Mouse (Mus musculus) limb, embryonic 10.5 days (tissue): Measurements from ENCODE around the gene S100pbp. TPM values are rescaled to one million over a fixed set of nuclear protein-coding genes. Genes with fewer than 3 reads are reported as not detected.
"Not testable (repeated sequence)": the region's sequence is repeated elsewhere in the genome, so short reads cannot be mapped to it uniquely, and the experiment has no call there.

Source experiments
- DNase-seq: peaks from one replicate; pipeline ENCODE4 v3.0.0-alpha.2; 2017; ENCODE audit warnings: low spot score
- H3K27ac ChIP-seq: fragments of 300-500 bp; sonication (generic); 2 replicates; pipeline ENCODE4 v1.5.1; 2016; ENCODE audit warnings: mild to moderate bottlenecking
- H3K27me3 ChIP-seq: fragments of 300-500 bp; sonication (generic); 2 replicates; pipeline ENCODE4 v1.6.1; 2016; ENCODE audit warnings: low read depth, mild to moderate bottlenecking; ENCODE audit not compliant: poor library complexity, severe bottlenecking
- H3K36me3 ChIP-seq: fragments of 300-500 bp; sonication (generic); 2 replicates; pipeline ENCODE4 v1.6.1; 2016; ENCODE audit warnings: mild to moderate bottlenecking, moderate library complexity
- H3K4me1 ChIP-seq: fragments of 300-500 bp; sonication (generic); 2 replicates; pipeline ENCODE4 v1.6.1; 2016
- H3K4me3 ChIP-seq: fragments of 300-500 bp; sonication (generic); 2 replicates; pipeline ENCODE4 v1.5.1; 2016; ENCODE audit warnings: mild to moderate bottlenecking, moderate library complexity
- H3K9me3 ChIP-seq: fragments of 300-500 bp; sonication (generic); replicated peaks from 2 replicates; pipeline ENCODE4 v1.6.1; 2016; ENCODE audit warnings: mild to moderate bottlenecking
- WGBS: fragments of 180-500 bp; shearing (Covaris S2); methylation state at CpG from one replicate; pipeline ENCODE4 v1.1.7; 2016; 5-methylcytosine and 5-hydroxymethylcytosine counted together
- polyA plus RNA-seq: library from polyadenylated mRNA; unstranded; fragments of >200 nt; fragmentation: Nextera tagmentation; extraction: Ambion mirVana; gene quantifications from 2 replicates; pipeline ENCODE4 v1.2.1, GENCODE M21; 2016

S100pbp gene
- polyA plus RNA-seq, 1 experiment from 2014 or later, result 34.5 TPM

- 8% methylated on average over 22 of the region's 22 CpGs for WGBS
- Histone ChIP-seq H3K27ac (peak overlapping the region; percentile 58), H3K4me1 (peaks cover 64% of the 10 kb centered on the region), H3K36me3 (peaks cover 14% of the 10 kb centered on the region), H3K4me3 (peak overlapping the region; percentile 39), H3K9me3 (no peaks in the 10 kb centered on the region), H3K27me3 (peaks cover 78% of the 10 kb centered on the region)
- DNase-seq, result no peak
Observed at GRCm38 (mm10) chr4:129227170-129227984, 37.9 kb upstream of the S100pbp start.

- no peak for DNase-seq
Observed at GRCm38 (mm10) chr4:129226441-129226963, 37.0 kb upstream of the S100pbp start.

GRCm38 (mm10) chr4:129225315-129225714 is 35.8 kb upstream of the S100pbp start:
- Histone ChIP-seq H3K27ac (no peak overlapping the region), H3K9me3 (no peaks in the 10 kb centered on the region), H3K27me3 (peaks cover 86% of the 10 kb centered on the region), H3K4me3 (no peak overlapping the region), H3K4me1 (peaks cover 56% of the 10 kb centered on the region), H3K36me3 (peaks cover 34% of the 10 kb centered on the region)
- 98% methylated on average over 12 of the region's 12 CpGs for WGBS
- no peak for DNase-seq

More at GRCm38 (mm10) chr4:129226441-129226963, 37.0 kb upstream of the S100pbp start:
- H3K4me3 ChIP-seq, result 0 out of 2 replicates have a peak overlapping the region, but pooled peaks have one; percentile 39
- 34% methylated on average over 5 of the region's 5 CpGs for WGBS
- H3K27me3 ChIP-seq, result peaks cover 87% of the 10 kb centered on the region
- peaks cover 58% of the 10 kb centered on the region for H3K4me1 ChIP-seq
- H3K36me3 ChIP-seq, result peaks cover 22% of the 10 kb centered on the region
- H3K9me3 ChIP-seq, result no peaks in the 10 kb centered on the region
- 0 out of 2 replicates have a peak overlapping the region, but pooled peaks have one; percentile 42 for H3K27ac ChIP-seq

GRCm38 (mm10) chr4:129223421-129224281 is 34.1 kb upstream of the S100pbp start:
- Histone ChIP-seq H3K27me3 (peaks cover 75% of the 10 kb centered on the region), H3K36me3 (peaks cover 51% of the 10 kb centered on the region), H3K27ac (peak overlapping the region; percentile 69), H3K9me3 (no peaks in the 10 kb centered on the region), H3K4me1 (peaks cover 73% of the 10 kb centered on the region), H3K4me3 (peak overlapping the region; percentile 45)
- DNase-seq, result peak; percentile 66
- 29% methylated on average over 55 of the region's 55 CpGs for WGBS

GRCm38 (mm10) chr4:129222019-129222925 is 32.7 kb upstream of the S100pbp start:
- Histone ChIP-seq H3K9me3 (no peaks in the 10 kb centered on the region), H3K36me3 (peaks cover 65% of the 10 kb centered on the region), H3K27me3 (peaks cover 61% of the 10 kb centered on the region), H3K4me1 (peaks cover 65% of the 10 kb centered on the region), H3K27ac (peak overlapping the region; percentile 32; the same call in 1 of the 2 replicates), H3K4me3 (no peak overlapping the region)
- no peak for DNase-seq
- WGBS, result 59% methylated on average over 31 of the region's 31 CpGs

- no peaks in the 10 kb centered on the region for H3K9me3 ChIP-seq
- no peak overlapping the region for H3K4me3 ChIP-seq
- 73% methylated on average over 23 of the region's 23 CpGs for WGBS
- H3K36me3 ChIP-seq, result peaks cover 74% of the 10 kb centered on the region
- peaks cover 52% of the 10 kb centered on the region for H3K27me3 ChIP-seq
- DNase-seq, result no peak
- no peak overlapping the region for H3K27ac ChIP-seq
- H3K4me1 ChIP-seq, result peaks cover 56% of the 10 kb centered on the region
Observed at GRCm38 (mm10) chr4:129221097-129222010, 31.8 kb upstream of the S100pbp start.

GRCm38 (mm10) chr4:129220376-129221089 is 31.0 kb upstream of the S100pbp start:
- Histone ChIP-seq H3K27me3 (peaks cover 44% of the 10 kb centered on the region), H3K36me3 (peaks cover 79% of the 10 kb centered on the region), H3K9me3 (no peaks in the 10 kb centered on the region), H3K4me3 (no peak overlapping the region), H3K27ac (peak overlapping the region; percentile 37), H3K4me1 (peaks cover 50% of the 10 kb centered on the region)
- WGBS, result 72% methylated on average over 7 of the region's 7 CpGs
- no peak for DNase-seq

GRCm38 (mm10) chr4:129219198-129219597 is 29.7 kb upstream of the S100pbp start:
- H3K27ac ChIP-seq, result no peak overlapping the region

GRCm38 (mm10) chr4:129218569-129219175 is 29.1 kb upstream of the S100pbp start:
- Histone ChIP-seq H3K27me3 (peaks cover 25% of the 10 kb centered on the region), H3K4me3 (no peak overlapping the region), H3K36me3 (peaks cover 92% of the 10 kb centered on the region), H3K27ac (no peak overlapping the region), H3K4me1 (peaks cover 41% of the 10 kb centered on the region), H3K9me3 (no peaks in the 10 kb centered on the region)
- DNase-seq, result no peak
- 79% methylated on average over 7 of the region's 7 CpGs for WGBS

More at GRCm38 (mm10) chr4:129219198-129219597, 29.7 kb upstream of the S100pbp start:
- no peak for DNase-seq
- Histone ChIP-seq H3K4me3 (no peak overlapping the region), H3K4me1 (peaks cover 46% of the 10 kb centered on the region), H3K27me3 (peaks cover 30% of the 10 kb centered on the region), H3K36me3 (peaks cover 87% of the 10 kb centered on the region), H3K9me3 (no peaks in the 10 kb centered on the region)
- 84% methylated on average over 10 of the region's 10 CpGs for WGBS

- peaks cover 97% of the 10 kb centered on the region for H3K36me3 ChIP-seq
- not testable (repeated sequence) for DNase-seq, H3K27me3 ChIP-seq, H3K9me3 ChIP-seq, H3K4me1 ChIP-seq, H3K4me3 ChIP-seq, H3K27ac ChIP-seq
- 75% methylated on average over 3 of the region's 3 CpGs for WGBS
Observed at GRCm38 (mm10) chr4:129212486-129212885, 23.0 kb upstream of the S100pbp start.
